Mouse (Mus musculus): ENCODE data around the gene Prr5.

GRCm38 (mm10) chr15:84703992-84704391 lies 34.6 kb downstream of the Prr5 start:
- TF ChIP-seq CTCF (IDR thresholded peaks at IDR 0.05; ENCODE audit: low read depth, low read length): no peak
- no peak for TF ChIP-seq POLR2A (IDR thresholded peaks at IDR 0.05; ENCODE audit: extremely low read depth, insufficient read depth, low read length)

Data from liver, adult 2 months (tissue).